Mouse (Mus musculus): ENCODE results near the gene Snx18.

Gene Snx18

DNA sequence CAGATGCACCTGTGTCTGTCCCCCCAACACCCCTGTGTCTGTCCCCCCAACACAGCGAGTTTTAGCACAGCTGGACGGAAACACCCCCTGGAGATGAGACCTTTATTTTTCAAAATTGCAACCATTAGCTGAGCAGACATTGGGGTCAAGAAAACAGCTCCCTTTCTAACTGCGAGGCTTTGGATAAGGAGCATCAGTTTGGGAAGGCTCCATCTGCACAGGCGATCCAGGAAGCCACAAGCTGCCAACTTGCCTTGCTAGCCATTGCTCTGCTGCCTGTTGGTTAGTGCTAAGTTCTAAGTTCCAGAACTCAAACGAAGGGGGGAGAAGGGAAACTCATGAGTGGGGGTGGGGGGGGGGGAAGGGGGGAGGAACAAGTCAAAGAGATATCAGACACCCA is 51.4 kb downstream of the Snx18 start:
- no peak for DNase-seq (ENCODE audit: low spot score in 2 of 2)

DNA sequence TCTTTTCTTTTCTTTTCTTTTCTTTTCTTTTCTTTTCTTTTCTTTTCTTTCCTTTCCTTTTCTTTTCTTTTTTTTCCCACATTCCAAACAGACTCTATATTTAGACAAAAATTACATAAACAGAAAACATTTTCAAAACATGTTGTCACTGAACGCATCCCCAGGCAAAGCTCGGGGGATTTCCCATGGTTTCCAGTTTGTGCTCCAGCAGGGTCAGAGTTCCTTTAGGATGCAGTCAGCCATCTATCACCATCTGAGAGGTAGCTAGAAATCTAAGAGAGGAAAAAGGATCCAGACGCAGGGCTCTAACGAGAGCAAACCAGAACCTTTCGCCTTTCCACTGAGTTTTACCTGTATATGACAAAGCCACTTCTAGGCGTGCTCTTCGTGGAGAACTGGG is 52.0 kb downstream of the Snx18 start:
- DNase-seq (ENCODE audit: low spot score in 2 of 2) = no peak

GRCm38 (mm10) chr13:113559646-113560045 is 58.7 kb downstream of the Snx18 start:
- no peak for DNase-seq (ENCODE audit: low spot score in 2 of 2)

DNA sequence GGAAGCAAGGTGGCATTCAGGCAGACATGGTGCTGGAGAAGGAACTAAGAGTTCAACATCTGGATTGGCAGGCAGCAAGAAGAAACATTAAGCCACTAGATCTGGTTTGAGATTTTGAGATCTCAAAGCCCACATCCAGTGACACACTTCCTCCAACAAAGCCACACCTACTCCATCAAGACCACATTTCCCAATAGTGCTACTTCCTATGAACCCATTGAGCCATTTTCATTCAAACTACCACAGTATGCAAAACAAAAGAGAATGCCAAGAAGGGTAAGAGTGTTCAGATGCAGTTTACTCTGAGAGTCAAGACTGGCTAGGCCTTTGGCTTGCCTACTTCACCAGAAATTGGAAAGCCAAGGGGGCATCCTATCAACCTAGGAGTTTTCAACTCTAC is 61.8 kb downstream of the Snx18 start:
- DNase-seq (ENCODE audit: low spot score in 2 of 2) = no peak

DNA sequence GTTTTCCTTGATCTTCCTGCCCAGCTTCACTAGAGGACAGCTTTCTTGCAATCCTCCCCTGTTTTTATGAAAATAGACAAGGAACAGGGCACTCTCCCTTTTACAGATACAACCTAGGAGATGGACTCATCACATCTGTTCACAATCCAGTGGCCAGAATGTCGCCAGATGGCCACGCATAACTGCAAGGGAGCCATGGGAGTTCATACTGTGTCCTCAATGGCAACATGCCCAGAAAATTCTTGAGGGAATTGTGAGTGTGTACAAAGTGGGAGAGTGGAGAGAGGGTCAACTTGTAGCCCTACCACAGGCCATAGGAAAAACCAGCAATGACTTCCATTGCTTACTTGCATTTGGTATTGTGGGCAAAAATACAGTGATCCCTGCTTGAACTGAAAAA is 63.1 kb downstream of the Snx18 start:
- DNase-seq (ENCODE audit: low spot score in 2 of 2) = no peak

DNA sequence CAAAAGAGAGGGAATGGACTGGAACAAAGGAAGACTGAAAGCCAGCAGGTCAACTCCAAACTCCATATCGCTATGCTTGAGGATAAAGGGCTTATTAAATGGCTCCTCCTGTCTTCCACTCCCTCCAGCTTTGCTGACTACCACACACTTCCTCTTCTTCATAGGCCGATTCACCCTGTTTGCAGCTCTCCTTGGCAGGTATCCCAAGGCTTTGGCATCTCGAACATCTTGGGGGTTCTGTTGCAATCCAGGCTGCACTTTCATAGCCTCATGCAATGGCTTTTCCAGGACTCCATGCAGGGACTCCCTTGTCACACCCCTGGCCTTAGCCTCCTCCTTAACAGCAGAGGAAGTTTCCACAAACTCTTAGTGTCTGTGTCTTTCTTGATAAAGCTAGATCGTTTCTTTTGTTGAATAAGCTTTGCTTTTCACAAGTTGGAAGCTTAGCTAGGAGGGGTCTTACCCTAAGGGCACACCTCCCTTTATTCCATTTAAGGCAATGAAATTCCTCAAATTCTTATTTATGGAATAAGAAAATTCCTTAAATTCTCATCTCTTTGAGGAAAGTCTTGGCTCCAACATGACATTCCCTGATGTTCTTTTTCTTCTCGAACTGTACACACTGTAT is 64.6 kb downstream of the Snx18 start:
- DNase-seq (ENCODE audit: low spot score in 2 of 2) = no peak

GRCm38 (mm10) chr13:113552341-113552740 is 66.0 kb downstream of the Snx18 start:
- no peak for DNase-seq (ENCODE audit: low spot score in 2 of 2)

GRCm38 (mm10) chr13:113550866-113551565 is 67.3 kb downstream of the Snx18 start:
- no peak for DNase-seq (ENCODE audit: low spot score in 2 of 2)

- no peak for DNase-seq (ENCODE audit: low spot score in 2 of 2)
These were observed 69.3 kb downstream of the Snx18 start for GRCm38 (mm10) chr13:113549021-113549420.

DNA sequence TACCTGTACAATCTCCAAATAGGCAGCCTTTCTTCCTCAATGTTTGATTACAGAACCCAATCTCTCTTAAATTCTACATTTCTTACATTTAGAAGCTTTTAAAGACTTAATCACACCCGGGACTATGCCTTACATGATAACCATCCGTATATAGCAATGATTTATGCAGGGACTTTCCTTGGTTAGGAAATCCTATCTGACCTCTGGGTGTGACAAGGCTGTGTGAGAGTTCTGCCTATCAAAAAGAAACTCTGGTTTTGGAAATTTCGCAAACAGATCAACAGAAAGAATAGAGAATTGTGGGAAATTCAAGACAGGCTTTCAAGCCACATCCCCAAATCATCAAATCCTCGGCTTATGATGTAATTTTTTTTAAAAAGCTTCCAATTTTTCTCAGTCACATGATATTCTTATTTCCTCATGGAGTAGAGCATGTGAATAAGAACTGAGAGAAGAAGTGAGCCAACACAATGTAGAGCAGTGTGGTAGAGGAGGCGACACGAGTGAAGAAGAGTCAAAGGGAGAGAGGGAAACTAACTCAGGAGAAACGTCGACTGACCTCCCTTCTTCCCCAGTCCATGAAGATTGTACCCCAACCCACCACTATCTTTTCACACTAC is 70.4 kb downstream of the Snx18 start:
- DNase-seq (ENCODE audit: low spot score in 2 of 2) = no peak

DNA sequence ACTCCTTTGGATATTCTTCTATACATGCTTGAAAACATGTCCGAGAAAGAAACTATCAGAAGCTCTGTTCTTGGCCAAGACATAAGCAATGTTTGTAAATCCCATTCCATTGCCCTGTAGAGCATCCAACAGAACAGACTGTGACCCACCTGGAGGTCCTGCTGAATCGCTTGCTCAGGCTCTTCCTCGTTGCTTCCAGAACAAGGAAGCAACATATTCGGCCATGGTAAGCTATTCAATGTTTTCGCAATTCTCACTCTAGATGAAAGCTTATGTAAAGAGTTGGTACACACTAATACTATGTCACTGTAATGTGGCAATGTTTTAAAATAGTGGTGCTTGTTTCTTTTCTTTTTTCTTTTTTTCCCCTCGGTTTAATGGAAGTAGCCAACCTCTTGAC is 76.0 kb downstream of the Snx18 start:
- DNase-seq (ENCODE audit: low spot score in 2 of 2) = no peak

All from right cerebral cortex, adult 2 months (tissue).